Mouse (Mus musculus): ENCODE results near the gene Vamp2. TPM values are rescaled to one million over a fixed set of nuclear protein-coding genes. Genes with fewer than 3 reads are reported as not detected.

Vamp2 gene
- polyA plus RNA-seq, 1 experiment, result 20.9 TPM

- Histone ChIP-seq H3ac (ENCODE audit: control insufficient read depth, insufficient read length, low read depth) (no peak overlapping the region), H3K36me3 (ENCODE audit: control insufficient read depth, insufficient read depth) (no peaks in the 10 kb centered on the region), H3K79me2 (ENCODE audit: control insufficient read depth, insufficient read depth) (no peaks in the 10 kb centered on the region), H3K27me3 (ENCODE audit: control insufficient read depth, insufficient read depth, insufficient read length) (no peaks in the 10 kb centered on the region), H3K79me3 (ENCODE audit: low read depth) (no peaks in the 10 kb centered on the region), H3K4me3 (ENCODE audit: insufficient read depth, poor library complexity, severe bottlenecking) (no peak overlapping the region)
- TF ChIP-seq MYOG (IDR thresholded peaks at IDR 0.05; ENCODE audit: control insufficient read depth, extremely low read depth, insufficient read length), result no peak
- TF ChIP-seq USF1 (IDR thresholded peaks at IDR 0.05; ENCODE audit: low read depth), result no peak
- no peak for TF ChIP-seq CTCF (IDR thresholded peaks at IDR 0.05; ENCODE audit: control insufficient read depth, insufficient read depth, insufficient read length)
- no peak for TF ChIP-seq MYOD1 (IDR thresholded peaks at IDR 0.05; ENCODE audit: control insufficient read depth, insufficient read length, low read depth)
Measured at GRCm38 (mm10) chr11:69080102-69080854, 8.0 kb upstream of the Vamp2 start.

GRCm38 (mm10) chr11:69080855-69081222 is 7.5 kb upstream of the Vamp2 start:
- TF ChIP-seq MAX (IDR thresholded peaks at IDR 0.05) (no peak), USF1 (IDR thresholded peaks at IDR 0.05; ENCODE audit: low read depth) (no peak), MYOD1 (IDR thresholded peaks at IDR 0.05; ENCODE audit: control insufficient read depth, insufficient read length, low read depth) (no peak), CEBPB (IDR thresholded peaks at IDR 0.05; ENCODE audit: low read depth) (no peak), FOSL1 (IDR thresholded peaks at IDR 0.05; ENCODE audit: insufficient read depth, low read length, poor library complexity, severe bottlenecking) (no peak), CTCF (IDR thresholded peaks at IDR 0.05; ENCODE audit: control insufficient read depth, insufficient read depth, insufficient read length) (no peak), MYOG (IDR thresholded peaks at IDR 0.05; ENCODE audit: control insufficient read depth, extremely low read depth, insufficient read length) (no peak)
- H3K79me3 ChIP-seq (ENCODE audit: low read depth), result no peaks in the 10 kb centered on the region
- H3ac ChIP-seq (ENCODE audit: control insufficient read depth, insufficient read length, low read depth), result no peak overlapping the region

GRCm38 (mm10) chr11:69081613-69082012 is 6.7 kb upstream of the Vamp2 start:
- TF ChIP-seq MAX (IDR thresholded peaks at IDR 0.05) (no peak), CEBPB (IDR thresholded peaks at IDR 0.05; ENCODE audit: low read depth) (no peak), CTCF (IDR thresholded peaks at IDR 0.05; ENCODE audit: control insufficient read depth, insufficient read depth, insufficient read length) (no peak), MYOG (IDR thresholded peaks at IDR 0.05; ENCODE audit: control insufficient read depth, extremely low read depth, insufficient read length) (no peak), MYOD1 (IDR thresholded peaks at IDR 0.05; ENCODE audit: control insufficient read depth, insufficient read length, low read depth) (no peak), FOSL1 (IDR thresholded peaks at IDR 0.05; ENCODE audit: insufficient read depth, low read length, poor library complexity, severe bottlenecking) (no peak), USF1 (IDR thresholded peaks at IDR 0.05; ENCODE audit: low read depth) (no peak)
- no peaks in the 10 kb centered on the region for H3K27me3 ChIP-seq (ENCODE audit: control insufficient read depth, insufficient read depth, insufficient read length)

More at GRCm38 (mm10) chr11:69080855-69081222, 7.5 kb upstream of the Vamp2 start:
- Histone ChIP-seq H3K36me3 (ENCODE audit: control insufficient read depth, insufficient read depth) (no peaks in the 10 kb centered on the region), H3K79me2 (ENCODE audit: control insufficient read depth, insufficient read depth) (no peaks in the 10 kb centered on the region), H3K27me3 (ENCODE audit: control insufficient read depth, insufficient read depth, insufficient read length) (no peaks in the 10 kb centered on the region), H3K4me3 (ENCODE audit: insufficient read depth, poor library complexity, severe bottlenecking) (no peak overlapping the region)

GRCm38 (mm10) chr11:69085608-69086007 is 2.7 kb upstream of the Vamp2 start:
- H3K36me3 ChIP-seq (ENCODE audit: control insufficient read depth, insufficient read depth), result peaks cover 6% of the 10 kb centered on the region
- no peak for TF ChIP-seq MYOG (IDR thresholded peaks at IDR 0.05; ENCODE audit: control insufficient read depth, extremely low read depth, insufficient read length)
- TF ChIP-seq USF1 (IDR thresholded peaks at IDR 0.05; ENCODE audit: low read depth), result no peak
- H3ac ChIP-seq (ENCODE audit: control insufficient read depth, insufficient read length, low read depth), result no peak overlapping the region
- no peak overlapping the region for H3K4me3 ChIP-seq (ENCODE audit: insufficient read depth, poor library complexity, severe bottlenecking)
- H3K79me3 ChIP-seq (ENCODE audit: low read depth), result peaks cover 16% of the 10 kb centered on the region
- H3K27me3 ChIP-seq (ENCODE audit: control insufficient read depth, insufficient read depth, insufficient read length), result no peaks in the 10 kb centered on the region
- H3K79me2 ChIP-seq (ENCODE audit: control insufficient read depth, insufficient read depth), result peaks cover 22% of the 10 kb centered on the region

More at GRCm38 (mm10) chr11:69081613-69082012, 6.7 kb upstream of the Vamp2 start:
- no peak overlapping the region for H3ac ChIP-seq (ENCODE audit: control insufficient read depth, insufficient read length, low read depth)
- H3K36me3 ChIP-seq (ENCODE audit: control insufficient read depth, insufficient read depth), result no peaks in the 10 kb centered on the region
- H3K4me3 ChIP-seq (ENCODE audit: insufficient read depth, poor library complexity, severe bottlenecking), result no peak overlapping the region
- H3K79me2 ChIP-seq (ENCODE audit: control insufficient read depth, insufficient read depth), result no peaks in the 10 kb centered on the region
- no peaks in the 10 kb centered on the region for H3K79me3 ChIP-seq (ENCODE audit: low read depth)

GRCm38 (mm10) chr11:69086390-69086789 is 1.9 kb upstream of the Vamp2 start:
- Histone ChIP-seq H3K79me2 (ENCODE audit: control insufficient read depth, insufficient read depth) (peaks cover 29% of the 10 kb centered on the region), H3K79me3 (ENCODE audit: low read depth) (peaks cover 18% of the 10 kb centered on the region), H3ac (ENCODE audit: control insufficient read depth, insufficient read length, low read depth) (no peak overlapping the region), H3K4me3 (ENCODE audit: insufficient read depth, poor library complexity, severe bottlenecking) (no peak overlapping the region), H3K36me3 (ENCODE audit: control insufficient read depth, insufficient read depth) (peaks cover 13% of the 10 kb centered on the region), H3K27me3 (ENCODE audit: control insufficient read depth, insufficient read depth, insufficient read length) (no peaks in the 10 kb centered on the region)
- no peak for TF ChIP-seq MYOD1 (IDR thresholded peaks at IDR 0.05; ENCODE audit: control insufficient read depth, insufficient read length, low read depth)
- TF ChIP-seq USF1 (IDR thresholded peaks at IDR 0.05; ENCODE audit: low read depth), result no peak
- no peak for TF ChIP-seq FOSL1 (IDR thresholded peaks at IDR 0.05; ENCODE audit: insufficient read depth, low read length, poor library complexity, severe bottlenecking)
- no peak for TF ChIP-seq MYOG (IDR thresholded peaks at IDR 0.05; ENCODE audit: control insufficient read depth, extremely low read depth, insufficient read length)
- TF ChIP-seq MAX (IDR thresholded peaks at IDR 0.05), result no peak
- no peak for TF ChIP-seq CTCF (IDR thresholded peaks at IDR 0.05; ENCODE audit: control insufficient read depth, insufficient read depth, insufficient read length)
- TF ChIP-seq CEBPB (IDR thresholded peaks at IDR 0.05; ENCODE audit: low read depth), result no peak

GRCm38 (mm10) chr11:69087082-69087481 is 1.2 kb upstream of the Vamp2 start:
- H3K4me3 ChIP-seq (ENCODE audit: insufficient read depth, poor library complexity, severe bottlenecking), result no peak overlapping the region

More at GRCm38 (mm10) chr11:69087082-69087481, 1.2 kb upstream of the Vamp2 start:
- H3ac ChIP-seq (ENCODE audit: control insufficient read depth, insufficient read length, low read depth), result no peak overlapping the region
- no peaks in the 10 kb centered on the region for H3K27me3 ChIP-seq (ENCODE audit: control insufficient read depth, insufficient read depth, insufficient read length)
- TF ChIP-seq MAX (IDR thresholded peaks at IDR 0.05), result no peak
- no peak for TF ChIP-seq CEBPB (IDR thresholded peaks at IDR 0.05; ENCODE audit: low read depth)
- TF ChIP-seq MYOD1 (IDR thresholded peaks at IDR 0.05; ENCODE audit: control insufficient read depth, insufficient read length, low read depth), result no peak
- TF ChIP-seq CTCF (IDR thresholded peaks at IDR 0.05; ENCODE audit: control insufficient read depth, insufficient read depth, insufficient read length), result no peak
- TF ChIP-seq FOSL1 (IDR thresholded peaks at IDR 0.05; ENCODE audit: insufficient read depth, low read length, poor library complexity, severe bottlenecking), result no peak
- no peak for TF ChIP-seq MYOG (IDR thresholded peaks at IDR 0.05; ENCODE audit: control insufficient read depth, extremely low read depth, insufficient read length)
- TF ChIP-seq USF1 (IDR thresholded peaks at IDR 0.05; ENCODE audit: low read depth), result no peak
- peaks cover 17% of the 10 kb centered on the region for H3K36me3 ChIP-seq (ENCODE audit: control insufficient read depth, insufficient read depth)
- H3K79me3 ChIP-seq (ENCODE audit: low read depth), result peaks cover 18% of the 10 kb centered on the region
- H3K79me2 ChIP-seq (ENCODE audit: control insufficient read depth, insufficient read depth), result peaks cover 36% of the 10 kb centered on the region

Data from C2C12 (cell line).